Mouse (Mus musculus): ENCODE data around the gene Trappc3. TPM values are rescaled to one million over a fixed set of nuclear protein-coding genes. Genes with fewer than 3 reads are reported as not detected.

Gene Trappc3
- polyA plus RNA-seq, 1 experiment from 2014 or later: 199 TPM

DNA sequence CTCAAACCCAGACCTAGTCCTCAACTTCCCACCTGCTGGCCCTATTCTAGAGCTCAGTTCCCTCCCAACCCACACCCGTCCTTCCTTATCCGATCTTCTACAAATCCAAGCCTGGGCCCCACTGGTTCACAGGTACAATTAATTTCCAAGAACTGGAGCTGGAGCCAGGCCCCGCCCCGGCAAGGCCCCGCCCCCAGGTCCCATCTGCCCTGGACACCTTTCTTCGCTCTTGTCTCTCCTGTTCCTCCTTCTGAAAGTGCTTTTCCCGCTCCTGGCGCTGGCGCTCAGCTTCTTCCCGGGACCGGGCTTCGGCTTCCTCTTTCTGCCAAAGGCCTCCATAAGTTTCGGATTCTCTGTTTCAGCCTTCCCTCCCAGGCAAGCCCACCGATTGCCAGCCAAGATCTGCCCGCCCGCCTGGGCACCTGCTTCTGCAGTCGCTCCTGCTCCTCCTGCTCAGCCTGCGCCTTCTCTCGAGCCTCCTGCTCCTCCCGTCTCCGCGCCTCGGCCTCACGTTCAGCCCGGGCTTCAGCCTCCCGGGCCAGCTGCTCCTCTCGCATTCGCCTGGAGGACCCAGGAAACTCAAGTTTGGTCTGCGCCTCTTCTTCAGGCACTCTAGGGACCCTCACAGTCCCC, 28.3 kb upstream of the Trappc3 start:
- no peaks in the 10 kb centered on the region for H3K27me3 ChIP-seq (replicated peaks; ENCODE audit: control insufficient read depth, insufficient read depth, low read length)
- no peak overlapping the region for H3K4me3 ChIP-seq (ENCODE audit: low read length)
- H3K4me2 ChIP-seq (ENCODE audit: low read length): no peak overlapping the region
- no peak overlapping the region for H3K9ac ChIP-seq (ENCODE audit: low read depth, low read length)
- H3K27ac ChIP-seq (ENCODE audit: low read depth, low read length): no peak overlapping the region
- ATAC-seq: no peak
- WGBS: 91% methylated on average over 29 of the region's 29 CpGs
- no peaks in the 10 kb centered on the region for H3K4me1 ChIP-seq (ENCODE audit: control insufficient read depth, insufficient read depth, low read depth, low read length)
- H3K36me3 ChIP-seq (ENCODE audit: control insufficient read depth, insufficient read depth, low read length): peaks cover 51% of the 10 kb centered on the region
- H3K9me3 ChIP-seq (ENCODE audit: control insufficient read depth, low read length): no peaks in the 10 kb centered on the region

DNA sequence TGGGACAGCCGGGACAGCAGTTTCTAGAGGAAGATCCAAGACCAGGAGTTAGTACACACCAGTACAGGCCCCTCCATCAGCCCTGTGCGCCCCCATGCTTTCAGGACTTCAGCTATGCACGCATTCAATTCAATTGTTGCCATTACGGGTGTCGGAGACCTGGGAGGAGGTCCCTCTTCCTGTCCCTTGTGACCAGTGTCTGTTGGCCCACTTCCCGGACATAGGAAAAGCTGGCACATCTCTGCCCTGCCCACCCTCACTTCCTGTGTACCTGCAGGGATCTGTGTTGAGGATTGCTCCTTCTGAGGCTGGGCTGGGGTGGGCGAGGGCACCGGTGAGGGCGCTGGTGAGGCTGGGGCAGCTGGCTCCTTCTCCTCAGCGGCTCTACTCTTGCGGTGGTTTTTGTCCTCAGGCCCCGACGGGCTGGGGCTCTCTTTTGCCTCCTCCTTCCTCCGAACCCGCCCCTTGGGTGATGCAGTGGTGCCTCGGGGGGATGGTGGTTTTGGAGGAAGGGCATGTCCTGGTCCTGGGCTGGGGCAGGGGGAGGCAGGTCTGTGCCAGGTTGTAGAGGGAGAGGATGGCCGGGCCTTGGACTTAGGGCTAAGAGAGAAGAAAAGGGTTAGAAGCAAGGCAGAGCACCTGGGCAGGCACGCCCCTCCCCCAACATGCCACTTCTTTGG, 27.5 kb upstream of the Trappc3 start:
- Histone ChIP-seq H3K4me3 (ENCODE audit: low read length) (no peak overlapping the region), H3K27ac (ENCODE audit: low read depth, low read length) (no peak overlapping the region), H3K9me3 (ENCODE audit: control insufficient read depth, low read length) (no peaks in the 10 kb centered on the region), H3K36me3 (ENCODE audit: control insufficient read depth, insufficient read depth, low read length) (peaks cover 51% of the 10 kb centered on the region), H3K9ac (ENCODE audit: low read depth, low read length) (no peak overlapping the region), H3K27me3 (replicated peaks; ENCODE audit: control insufficient read depth, insufficient read depth, low read length) (no peaks in the 10 kb centered on the region), H3K4me2 (ENCODE audit: low read length) (no peak overlapping the region), H3K4me1 (ENCODE audit: control insufficient read depth, insufficient read depth, low read depth, low read length) (no peaks in the 10 kb centered on the region)
- 85% methylated on average over 18 of the region's 18 CpGs for WGBS
- no peak for ATAC-seq

DNA sequence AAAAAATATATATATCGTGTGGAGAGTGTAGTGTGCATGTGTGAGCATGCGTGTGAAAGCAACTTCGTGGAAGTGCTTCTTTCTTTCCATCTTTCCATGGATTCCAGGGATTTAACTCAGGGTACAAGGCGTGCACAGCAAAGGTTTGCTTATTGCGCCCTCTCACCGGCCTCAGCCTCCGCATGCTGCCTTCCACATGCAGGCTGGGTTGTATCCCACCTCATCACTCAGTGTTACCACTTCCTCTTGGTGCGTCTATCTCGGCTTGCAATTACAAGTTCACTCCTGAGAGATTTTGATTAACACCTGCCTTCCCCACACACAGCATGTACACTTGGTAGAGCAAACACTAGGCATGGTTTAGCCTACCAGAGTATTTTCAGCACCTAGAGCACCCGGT, 26.9 kb upstream of the Trappc3 start:
- no peak for ATAC-seq
- 94% methylated on average over 10 of the region's 10 CpGs for WGBS
- H3K27ac ChIP-seq (ENCODE audit: low read depth, low read length): no peak overlapping the region
- no peaks in the 10 kb centered on the region for H3K4me1 ChIP-seq (ENCODE audit: control insufficient read depth, insufficient read depth, low read depth, low read length)
- no peaks in the 10 kb centered on the region for H3K27me3 ChIP-seq (replicated peaks; ENCODE audit: control insufficient read depth, insufficient read depth, low read length)
- no peaks in the 10 kb centered on the region for H3K9me3 ChIP-seq (ENCODE audit: control insufficient read depth, low read length)
- no peak overlapping the region for H3K4me3 ChIP-seq (ENCODE audit: low read length)
- no peak overlapping the region for H3K9ac ChIP-seq (ENCODE audit: low read depth, low read length)
- no peak overlapping the region for H3K4me2 ChIP-seq (ENCODE audit: low read length)
- H3K36me3 ChIP-seq (ENCODE audit: control insufficient read depth, insufficient read depth, low read length): peaks cover 57% of the 10 kb centered on the region

DNA sequence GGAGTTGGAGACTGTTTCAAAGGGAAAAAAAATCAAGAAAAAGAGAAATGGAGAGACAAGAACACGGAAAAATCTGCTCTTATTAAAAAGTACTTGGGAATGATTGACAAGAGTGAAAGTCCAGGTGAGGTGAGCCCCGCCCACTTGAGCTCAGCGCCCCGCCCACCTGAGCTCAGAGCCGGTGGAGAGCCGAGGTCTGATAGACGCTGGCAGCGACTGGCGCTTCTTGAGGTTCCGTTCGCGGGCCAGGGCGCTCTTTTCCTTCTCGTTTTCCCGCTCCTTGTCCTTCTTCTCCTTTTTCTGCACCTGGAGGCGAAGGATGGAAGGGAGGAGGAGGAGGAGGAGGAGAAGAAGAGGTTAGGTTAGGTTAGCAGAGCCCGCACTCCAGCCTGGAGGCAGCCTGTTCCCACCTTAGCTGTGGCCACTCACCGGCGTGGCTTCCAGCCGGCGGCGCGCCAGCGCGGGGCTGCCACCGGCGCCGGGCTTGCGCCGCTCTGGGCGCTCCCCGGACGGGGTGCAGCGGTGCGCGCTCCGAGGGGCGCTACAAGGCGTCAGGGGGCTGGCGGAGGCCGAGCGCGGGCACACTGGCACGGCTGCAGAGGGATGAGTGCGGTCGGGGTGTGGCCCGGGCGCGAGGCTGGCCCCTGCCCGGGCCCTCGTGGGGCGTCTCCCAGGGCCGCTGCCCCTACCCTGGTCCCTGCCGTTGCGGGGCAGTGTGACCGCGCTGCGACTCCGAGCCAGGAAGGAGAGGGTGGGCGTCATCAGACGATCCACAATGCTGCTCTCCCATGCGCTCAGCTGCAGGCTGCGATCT, 25.5 kb upstream of the Trappc3 start:
- Histone ChIP-seq H3K9me3 (ENCODE audit: control insufficient read depth, low read length) (no peaks in the 10 kb centered on the region), H3K27ac (ENCODE audit: low read depth, low read length) (no peak overlapping the region), H3K4me1 (ENCODE audit: control insufficient read depth, insufficient read depth, low read depth, low read length) (no peaks in the 10 kb centered on the region), H3K9ac (ENCODE audit: low read depth, low read length) (no peak overlapping the region), H3K4me3 (ENCODE audit: low read length) (no peak overlapping the region), H3K4me2 (ENCODE audit: low read length) (no peak overlapping the region), H3K27me3 (replicated peaks; ENCODE audit: control insufficient read depth, insufficient read depth, low read length) (no peaks in the 10 kb centered on the region), H3K36me3 (ENCODE audit: control insufficient read depth, insufficient read depth, low read length) (peaks cover 62% of the 10 kb centered on the region)
- ATAC-seq: no peak
- 51% methylated on average over 59 of the region's 63 CpGs for WGBS

DNA sequence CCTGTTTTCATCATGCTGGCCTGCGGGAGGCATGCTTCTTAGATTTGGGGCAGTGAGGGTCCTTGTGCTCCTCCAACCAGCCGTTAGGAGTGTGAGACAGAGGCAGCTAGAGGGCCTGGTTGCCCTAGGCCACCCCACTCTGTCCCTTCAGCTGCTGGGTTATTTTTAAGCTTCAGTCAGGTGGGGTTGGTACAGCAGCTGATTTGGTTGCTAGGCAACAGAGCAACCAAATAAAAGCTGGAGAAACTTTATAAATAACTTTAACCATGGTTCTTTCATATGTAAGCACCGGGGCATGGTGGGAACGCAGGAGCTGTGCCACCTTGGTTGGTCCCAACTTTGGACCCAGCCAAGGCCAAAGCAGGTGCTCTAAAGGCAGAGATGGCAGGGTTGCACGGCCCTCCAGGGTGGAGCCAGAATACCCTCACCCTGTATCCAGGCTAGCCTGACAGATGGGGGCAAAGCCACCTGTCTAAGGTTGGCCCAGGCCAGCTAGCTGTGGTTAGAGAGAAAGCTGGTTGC, 24.3 kb upstream of the Trappc3 start:
- H3K4me2 ChIP-seq (ENCODE audit: low read length): no peak overlapping the region
- WGBS: 56% methylated on average over 5 of the region's 5 CpGs
- H3K27ac ChIP-seq (ENCODE audit: low read depth, low read length): no peak overlapping the region
- H3K4me3 ChIP-seq (ENCODE audit: low read length): no peak overlapping the region
- no peaks in the 10 kb centered on the region for H3K4me1 ChIP-seq (ENCODE audit: control insufficient read depth, insufficient read depth, low read depth, low read length)
- no peaks in the 10 kb centered on the region for H3K9me3 ChIP-seq (ENCODE audit: control insufficient read depth, low read length)
- ATAC-seq: 0 out of 2 replicates have a peak, but pooled peaks have one; percentile 27
- H3K27me3 ChIP-seq (replicated peaks; ENCODE audit: control insufficient read depth, insufficient read depth, low read length): no peaks in the 10 kb centered on the region
- peaks cover 56% of the 10 kb centered on the region for H3K36me3 ChIP-seq (ENCODE audit: control insufficient read depth, insufficient read depth, low read length)
- H3K9ac ChIP-seq (ENCODE audit: low read depth, low read length): no peak overlapping the region

DNA sequence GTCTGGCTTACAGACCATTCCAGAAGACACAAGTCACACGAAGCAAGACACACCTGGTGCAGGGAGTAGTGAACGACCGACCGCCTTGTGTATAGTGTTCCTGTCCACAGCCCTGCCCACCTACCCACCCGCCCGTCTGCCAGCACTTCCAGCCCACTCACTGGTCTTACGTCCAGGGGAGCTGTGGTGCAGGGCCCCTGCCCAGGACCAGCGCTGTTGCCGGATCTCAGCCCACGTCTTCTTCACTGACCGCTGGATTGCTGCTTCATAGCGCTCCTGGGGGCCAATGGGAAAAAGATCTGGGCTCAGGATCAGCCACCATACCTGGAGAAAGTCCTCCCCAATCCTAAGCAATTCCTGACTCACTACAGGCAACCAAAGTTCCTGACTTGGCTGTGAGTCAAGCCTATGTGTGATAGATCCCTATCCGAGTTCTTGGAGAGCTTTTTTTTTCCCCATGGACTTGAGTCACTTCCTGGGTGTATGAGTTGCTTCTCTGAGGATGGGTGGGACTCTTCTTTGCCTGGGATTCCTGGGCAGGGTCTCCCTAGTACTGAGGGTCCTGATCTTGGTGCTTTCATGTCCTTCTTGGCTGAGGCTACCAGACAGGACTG, 22.2 kb upstream of the Trappc3 start:
- Histone ChIP-seq H3K4me1 (ENCODE audit: control insufficient read depth, insufficient read depth, low read depth, low read length) (no peaks in the 10 kb centered on the region), H3K36me3 (ENCODE audit: control insufficient read depth, insufficient read depth, low read length) (peaks cover 35% of the 10 kb centered on the region), H3K4me3 (ENCODE audit: low read length) (no peak overlapping the region), H3K9me3 (ENCODE audit: control insufficient read depth, low read length) (no peaks in the 10 kb centered on the region), H3K9ac (ENCODE audit: low read depth, low read length) (no peak overlapping the region), H3K4me2 (ENCODE audit: low read length) (no peak overlapping the region), H3K27ac (ENCODE audit: low read depth, low read length) (no peak overlapping the region), H3K27me3 (replicated peaks; ENCODE audit: control insufficient read depth, insufficient read depth, low read length) (no peaks in the 10 kb centered on the region)
- ATAC-seq: no peak
- WGBS: 87% methylated on average over 13 of the region's 13 CpGs

DNA sequence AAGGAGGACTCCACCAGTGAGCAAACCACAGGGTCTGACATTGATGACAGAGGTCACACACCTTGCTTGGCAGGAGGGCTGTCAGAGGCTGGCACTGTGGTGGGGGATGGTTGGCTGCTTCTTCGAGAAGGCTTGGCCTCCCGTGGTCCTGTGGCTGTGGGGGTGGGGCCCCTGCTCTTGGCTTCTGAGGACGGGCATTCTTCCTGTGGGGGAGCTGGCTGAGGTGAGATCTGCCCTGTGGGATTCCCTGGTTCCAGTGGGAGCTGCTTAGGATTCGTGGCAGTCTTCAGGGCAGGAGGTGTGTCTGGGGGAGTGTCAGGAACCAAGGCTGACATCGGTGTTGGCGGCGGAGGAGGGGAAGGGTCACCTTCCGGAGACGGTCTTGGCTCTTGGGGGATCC, 20.2 kb upstream of the Trappc3 start:
- H3K27me3 ChIP-seq (replicated peaks; ENCODE audit: control insufficient read depth, insufficient read depth, low read length): no peaks in the 10 kb centered on the region
- 60% methylated on average over 9 of the region's 9 CpGs for WGBS
- ATAC-seq: no peak; the same call in 1 of the 2 replicates
- peaks cover 23% of the 10 kb centered on the region for H3K36me3 ChIP-seq (ENCODE audit: control insufficient read depth, insufficient read depth, low read length)
- no peak overlapping the region for H3K4me3 ChIP-seq (ENCODE audit: low read length)
- H3K4me1 ChIP-seq (ENCODE audit: control insufficient read depth, insufficient read depth, low read depth, low read length): no peaks in the 10 kb centered on the region
- no peak overlapping the region for H3K9ac ChIP-seq (ENCODE audit: low read depth, low read length)
- H3K9me3 ChIP-seq (ENCODE audit: control insufficient read depth, low read length): no peaks in the 10 kb centered on the region
- H3K27ac ChIP-seq (ENCODE audit: low read depth, low read length): no peak overlapping the region
- H3K4me2 ChIP-seq (ENCODE audit: low read length): no peak overlapping the region

DNA sequence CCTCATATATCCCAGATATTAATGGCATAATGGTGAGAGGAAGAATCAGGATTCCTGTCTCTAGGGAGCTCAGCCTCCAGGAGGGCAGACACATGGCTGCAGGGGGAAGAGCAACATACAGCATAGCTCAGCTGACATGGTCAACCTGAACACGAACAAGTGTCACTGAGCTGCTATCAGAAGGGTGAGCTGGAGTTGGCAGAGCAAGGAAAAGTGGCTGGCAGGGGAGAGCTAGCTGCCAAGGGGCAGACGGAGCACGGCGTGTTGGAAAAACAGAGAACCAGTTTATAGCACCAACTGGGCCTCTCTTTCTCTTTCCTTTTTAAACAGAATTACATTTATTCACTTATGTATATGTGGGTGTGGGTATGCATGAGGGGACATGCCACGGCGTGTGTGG, 19.6 kb upstream of the Trappc3 start:
- no peak for ATAC-seq
- no peak overlapping the region for H3K9ac ChIP-seq (ENCODE audit: low read depth, low read length)
- H3K4me3 ChIP-seq (ENCODE audit: low read length): no peak overlapping the region
- no peak overlapping the region for H3K27ac ChIP-seq (ENCODE audit: low read depth, low read length)
- H3K36me3 ChIP-seq (ENCODE audit: control insufficient read depth, insufficient read depth, low read length): peaks cover 20% of the 10 kb centered on the region
- no peaks in the 10 kb centered on the region for H3K4me1 ChIP-seq (ENCODE audit: control insufficient read depth, insufficient read depth, low read depth, low read length)
- H3K27me3 ChIP-seq (replicated peaks; ENCODE audit: control insufficient read depth, insufficient read depth, low read length): no peaks in the 10 kb centered on the region
- H3K9me3 ChIP-seq (ENCODE audit: control insufficient read depth, low read length): no peaks in the 10 kb centered on the region
- 84% methylated on average over 6 of the region's 6 CpGs for WGBS
- no peak overlapping the region for H3K4me2 ChIP-seq (ENCODE audit: low read length)
